Mouse (Mus musculus): Measurements from ENCODE around the gene Lrmda. TPM values are rescaled to one million over a fixed set of nuclear protein-coding genes. Genes with fewer than 3 reads are reported as not detected.

Lrmda gene
- polyA plus RNA-seq, 1 experiment from 2014 or later: 0.22 TPM

GRCm38 (mm10) chr14:23093306-23093705 lies 1073.8 kb downstream of the Lrmda start:
- WGBS: 92% methylated on average over 4 of the region's 4 CpGs
- Histone ChIP-seq H3K27ac (0 out of 2 replicates have a peak overlapping the region, but pooled peaks have one; percentile 19), H3K4me1 (peaks cover 29% of the 10 kb centered on the region), H3K27me3 (0 out of 2 replicates have a peak, but pooled peaks cover 2% of the 10 kb centered on the region), H3K9ac (no peak overlapping the region), H3K4me3 (replicated peaks) (no peak overlapping the region), H3K9me3 (no peaks in the 10 kb centered on the region), H3K4me2 (no peak overlapping the region), H3K36me3 (replicated peaks) (no peaks in the 10 kb centered on the region)
- ATAC-seq (ENCODE audit: low FRiP score): no peak

DNA sequence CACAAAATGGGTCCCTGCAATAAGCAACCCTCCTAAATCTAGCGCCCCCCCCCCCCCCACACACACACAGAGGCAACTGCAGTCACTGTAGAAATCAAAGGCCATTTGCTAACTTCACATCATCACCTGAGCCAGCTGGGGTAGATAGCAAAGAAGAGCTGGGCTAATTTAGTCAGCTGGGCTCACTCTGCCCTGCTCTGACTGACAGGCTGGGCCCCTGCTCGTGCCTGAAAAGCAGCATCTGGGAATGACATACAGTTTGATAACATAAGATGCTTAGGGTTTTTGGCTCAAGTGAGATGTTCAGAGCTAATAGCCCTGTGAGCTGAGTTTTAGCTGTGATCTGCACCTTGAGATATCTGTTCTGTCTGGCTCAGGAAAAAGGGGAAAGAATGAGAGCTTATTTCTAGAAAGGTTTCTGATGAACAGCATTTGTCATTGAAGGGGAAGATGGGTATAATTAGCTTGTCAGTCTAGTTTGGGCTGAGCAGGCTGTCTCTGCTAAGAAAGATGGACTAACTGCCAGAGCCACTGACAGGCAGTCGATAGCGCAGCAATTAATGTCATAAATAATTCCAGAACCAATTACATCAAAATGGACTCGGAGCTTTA lies 1075.1 kb downstream of the Lrmda start:
- WGBS: 29% methylated on average over 5 of the region's 5 CpGs
- H3K9ac ChIP-seq: no peak overlapping the region
- 0 out of 2 replicates have a peak, but pooled peaks cover 2% of the 10 kb centered on the region for H3K27me3 ChIP-seq
- peak; percentile 58 for ATAC-seq (ENCODE audit: low FRiP score)
- H3K36me3 ChIP-seq (replicated peaks): no peaks in the 10 kb centered on the region
- peak overlapping the region; percentile 63 for H3K27ac ChIP-seq
- no peaks in the 10 kb centered on the region for H3K9me3 ChIP-seq
- H3K4me1 ChIP-seq: peaks cover 29% of the 10 kb centered on the region
- H3K4me3 ChIP-seq (replicated peaks): no peak overlapping the region
- no peak overlapping the region for H3K4me2 ChIP-seq

- H3K9me3 ChIP-seq: no peaks in the 10 kb centered on the region
- ATAC-seq (ENCODE audit: low FRiP score): peak; percentile 69
- H3K27me3 ChIP-seq: 0 out of 2 replicates have a peak, but pooled peaks cover 2% of the 10 kb centered on the region
- H3K36me3 ChIP-seq (replicated peaks): no peaks in the 10 kb centered on the region
- H3K4me2 ChIP-seq: peak overlapping the region; percentile 0; the same call in 1 of the 2 replicates
- H3K4me1 ChIP-seq: peaks cover 29% of the 10 kb centered on the region
- no peak overlapping the region for H3K4me3 ChIP-seq (replicated peaks)
- 35% methylated on average over 10 of the region's 10 CpGs for WGBS
- peak overlapping the region; percentile 72 for H3K27ac ChIP-seq
- H3K9ac ChIP-seq: no peak overlapping the region
Measured at GRCm38 (mm10) chr14:23095158-23096016, 1075.9 kb downstream of the Lrmda start.

DNA sequence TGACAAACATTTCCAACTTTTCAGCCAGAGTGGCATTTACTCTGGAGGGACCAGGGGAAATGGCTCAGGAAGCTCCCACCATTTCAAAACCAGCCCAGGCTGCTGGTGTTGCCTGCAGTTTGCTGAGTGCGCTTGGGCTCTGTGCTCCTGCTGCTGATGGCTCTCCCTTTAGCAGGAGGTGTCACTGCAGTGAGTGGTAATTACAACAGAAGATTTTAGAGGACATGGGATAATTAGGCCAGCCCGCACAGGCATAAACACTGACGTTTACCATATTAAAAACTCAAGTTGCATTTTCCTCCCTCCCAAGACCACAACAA lies 1076.5 kb downstream of the Lrmda start:
- Histone ChIP-seq H3K9me3 (no peaks in the 10 kb centered on the region), H3K36me3 (replicated peaks) (no peaks in the 10 kb centered on the region), H3K9ac (no peak overlapping the region), H3K4me1 (peaks cover 29% of the 10 kb centered on the region), H3K4me3 (replicated peaks) (no peak overlapping the region), H3K4me2 (0 out of 2 replicates have a peak overlapping the region, but pooled peaks have one; percentile 0), H3K27ac (peak overlapping the region; percentile 72), H3K27me3 (0 out of 2 replicates have a peak, but pooled peaks cover 2% of the 10 kb centered on the region)
- peak; percentile 69 for ATAC-seq (ENCODE audit: low FRiP score)
- WGBS: 23% methylated on average over 3 of the region's 3 CpGs

DNA sequence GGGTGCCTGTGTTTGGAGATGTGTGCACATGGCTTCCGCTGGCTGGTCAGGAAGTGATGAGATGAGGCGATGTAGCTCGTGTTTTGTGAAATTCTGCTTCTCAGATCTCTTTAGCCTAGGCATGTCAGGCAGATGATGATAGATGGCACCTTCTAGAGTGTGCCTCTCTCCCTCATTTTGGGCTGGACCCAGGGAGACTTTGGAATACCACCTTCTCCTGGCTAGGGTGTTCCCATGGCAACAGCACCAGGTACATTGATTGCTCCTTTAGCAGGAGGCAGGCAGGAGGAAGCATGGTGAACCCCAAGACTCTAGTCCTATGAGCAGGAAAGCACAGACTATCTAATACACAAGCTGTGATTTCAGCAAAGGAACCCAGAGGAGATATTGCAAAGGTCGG lies 1076.9 kb downstream of the Lrmda start:
- ATAC-seq (ENCODE audit: low FRiP score): no peak
- WGBS: 42% methylated on average over 4 of the region's 4 CpGs
- Histone ChIP-seq H3K4me3 (replicated peaks) (no peak overlapping the region), H3K9me3 (no peaks in the 10 kb centered on the region), H3K4me1 (peaks cover 29% of the 10 kb centered on the region), H3K4me2 (0 out of 2 replicates have a peak overlapping the region, but pooled peaks have one; percentile 0), H3K36me3 (replicated peaks) (no peaks in the 10 kb centered on the region), H3K9ac (no peak overlapping the region), H3K27ac (peak overlapping the region; percentile 72), H3K27me3 (0 out of 2 replicates have a peak, but pooled peaks cover 2% of the 10 kb centered on the region)

Small RNAs within 50 kb of the gene (microRNA-seq; reads per million reads assigned to microRNA genes)
- not detected for gene Gm27532

Other genes with a start within 250 kb of the Lrmda start
- 238 and 247 TPM in 2 replicates for gene Vdac2, start 194.5 kb upstream of the Lrmda start, polyA plus RNA-seq (2016; fragmentation: Nextera tagmentation; extraction: Ambion mirVana)
- 13.0 and 16.1 TPM in 2 replicates for gene Comtd1, start 170.7 kb upstream of the Lrmda start, polyA plus RNA-seq (2016; fragmentation: Nextera tagmentation; extraction: Ambion mirVana)
- gene Zfp503, start 30.1 kb upstream of the Lrmda start, polyA plus RNA-seq (2016; fragmentation: Nextera tagmentation; extraction: Ambion mirVana): 10.9 and 13.8 TPM in 2 replicates